In genomic region chr5:115193226-115193625, GRCm38 (mm10) we compare ENCODE assay signal across 1 mouse cellular context.
TF ChIP-seq lines count a peak whose summit lies in the region.

No protein-coding gene starts in this region.

TF ChIP-seq in ES-E14, 5 proteins besides CTCF, POLR2A, EP300 and RAD21 (continued from another document):
- TF ChIP-seq ZC3H11A (IDR thresholded peaks at IDR 0.05; ENCODE audit: borderline replicate concordance, low read depth, low read length): no peak
- TF ChIP-seq CHD2 (IDR thresholded peaks at IDR 0.05; ENCODE audit: low read depth, low read length): no peak
- TF ChIP-seq HCFC1 (IDR thresholded peaks at IDR 0.05; ENCODE audit: borderline replicate concordance, insufficient read depth, low read length): no peak
- TF ChIP-seq MAFK (IDR thresholded peaks at IDR 0.05; ENCODE audit: insufficient read depth, low read depth, low read length): no peak
TF ChIP-seq in ES-E14: peak in this region for 0.
